In the genomic region with DNA sequence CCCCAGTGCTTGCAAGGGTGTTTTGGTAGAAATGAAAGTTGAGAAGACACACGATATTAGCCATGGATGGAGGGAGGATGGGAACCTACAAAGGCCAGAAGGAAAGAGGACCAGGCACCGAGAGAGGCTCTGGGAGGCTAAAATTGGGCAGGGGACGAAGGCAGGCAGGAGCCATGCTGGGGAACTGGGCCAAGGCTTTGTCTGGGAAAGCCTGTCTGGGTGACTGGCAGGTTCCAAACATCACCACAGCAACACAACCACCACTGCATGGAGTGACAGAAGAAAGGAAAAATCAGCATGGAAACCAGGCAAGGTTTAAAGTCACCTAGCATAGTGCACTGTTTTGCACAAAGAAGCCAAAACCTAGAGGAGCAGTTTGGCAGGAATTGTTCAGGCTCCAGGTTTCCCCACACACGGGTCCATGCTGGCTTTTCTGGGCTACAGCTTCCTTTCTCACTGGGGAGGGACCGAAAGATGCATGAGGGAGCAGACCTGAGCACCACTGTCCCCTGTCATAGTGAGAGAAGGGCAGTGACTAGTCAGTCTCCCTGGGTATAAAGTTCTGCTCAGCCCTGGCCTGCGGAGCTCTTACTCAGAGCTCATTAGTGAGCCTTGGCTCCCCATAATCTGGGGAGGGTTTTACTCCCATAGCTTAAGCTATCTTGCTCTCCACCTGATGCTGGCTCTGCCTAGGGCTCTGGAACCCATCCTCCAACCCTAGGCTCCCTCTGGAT, we compare ENCODE assay signal across 22 mouse cellular contexts.
DNase-seq lines count a peak whose midpoint lies in the region; ATAC-seq and TF ChIP-seq lines count a peak whose summit lies in the region.
"Had no signal": no experiment of that assay in that cellular context is flagged by ENCODE, and none has a peak within 500 bp of the region (broad histone marks: within the 10 kb centered on the region; RNA-seq: fewer than 3 reads in every experiment).

No protein-coding gene starts in this region.

- H3K27ac ChIP-seq in forebrain, embryonic 15.5 days (replicated peaks) = peak overlapping the region; percentile 46
- no peak overlapping the region for H3K27ac ChIP-seq in forebrain, embryonic 13.5 days
- peak overlapping the region; percentile 36 for H3K27ac ChIP-seq in hindbrain, embryonic 15.5 days (replicated peaks)
- H3K27ac ChIP-seq in hindbrain, embryonic 14.5 days = no peak overlapping the region
- peak overlapping the region; percentile 50; the same call in 1 of the 2 replicates for H3K27ac ChIP-seq in midbrain, embryonic 15.5 days
- H3K27ac ChIP-seq: heart, embryonic 13.5 days; kidney, embryonic 15.5 days; limb, embryonic 15.5 days; liver, embryonic 14.5 days had no signal

- TF ChIP-seq POLR2A in brain, embryonic 14.5 days (IDR thresholded peaks at IDR 0.05; ENCODE audit: borderline replicate concordance, extremely low read depth, insufficient read depth, insufficient read length, poor library complexity, severe bottlenecking) = no peak

- no peaks in the 10 kb centered on the region for H3K27me3 ChIP-seq in forebrain, embryonic 15.5 days
- no peaks in the 10 kb centered on the region for H3K27me3 ChIP-seq in forebrain, embryonic 13.5 days
- H3K27me3 ChIP-seq in hindbrain, embryonic 15.5 days = no peaks in the 10 kb centered on the region
- H3K27me3 ChIP-seq in hindbrain, embryonic 14.5 days (ENCODE audit: control insufficient read depth, insufficient read depth, low read length) = no peaks in the 10 kb centered on the region
- H3K27me3 ChIP-seq in midbrain, embryonic 15.5 days (replicated peaks) = no peaks in the 10 kb centered on the region
- H3K27me3 ChIP-seq: kidney, embryonic 15.5 days; limb, embryonic 15.5 days had no signal

- H3K36me3 ChIP-seq in forebrain, embryonic 15.5 days = no peaks in the 10 kb centered on the region
- no peaks in the 10 kb centered on the region for H3K36me3 ChIP-seq in forebrain, embryonic 13.5 days (ENCODE audit: poor library complexity, severe bottlenecking)
- H3K36me3 ChIP-seq in hindbrain, embryonic 15.5 days = no peaks in the 10 kb centered on the region
- H3K36me3 ChIP-seq in hindbrain, embryonic 14.5 days (replicated peaks; ENCODE audit: control insufficient read depth, insufficient read depth) = no peaks in the 10 kb centered on the region
- H3K36me3 ChIP-seq in midbrain, embryonic 15.5 days (replicated peaks) = no peaks in the 10 kb centered on the region
- H3K36me3 ChIP-seq: heart, embryonic 13.5 days; kidney, embryonic 15.5 days; limb, embryonic 15.5 days had no signal

- peak; percentile 24; the same call in 1 of the 2 replicates for ATAC-seq in forebrain, embryonic 15.5 days (replicated peaks)
- ATAC-seq in forebrain, embryonic 13.5 days = no peak
- peak; percentile 57; the same call in 1 of the 2 replicates for ATAC-seq in hindbrain, embryonic 15.5 days (ENCODE audit: low FRiP score, low read depth)
- ATAC-seq in hindbrain, embryonic 14.5 days (ENCODE audit: low FRiP score) = no peak
- ATAC-seq in midbrain, embryonic 15.5 days (replicated peaks) = no peak
- no peak for ATAC-seq in activated CD4-positive, CD25-positive, alpha-beta regulatory T cell, adult 4 months

- 61% methylated on average over 6 of the region's 6 CpGs for WGBS in forebrain, embryonic 15.5 days
- whole genome bisulfite sequencing in forebrain, embryonic 13.5 days = 63% methylated on average over 6 of the region's 6 CpGs
- 69% methylated on average over 6 of the region's 6 CpGs for WGBS in hindbrain, embryonic 15.5 days
- 51% methylated on average over 6 of the region's 6 CpGs for WGBS in hindbrain, embryonic 14.5 days
- WGBS in midbrain, embryonic 15.5 days = 64% methylated on average over 6 of the region's 6 CpGs

- DNase-seq in hindbrain, embryonic 14.5 days (ENCODE audit: low spot score) = no peak
- DNase-seq in brain, embryonic 14.5 days (ENCODE audit: low read depth) = peak; percentile 36
- DNase-seq: cerebellum, adult 11-12 months; cerebellum, postnatal 36 days; gastrocnemius, postnatal 25 days; heart, adult 18-20 months; heart, postnatal 14 days; kidney, adult 11 months; kidney, postnatal 36 days; layer of hippocampus, adult 9-11 months; lung, embryonic 14.5 days; retina, postnatal 1 day; right cerebral cortex, postnatal 25 days had no signal

- H3K4me2 ChIP-seq in forebrain, embryonic 15.5 days (replicated peaks) = no peak overlapping the region
- no peak overlapping the region for H3K4me2 ChIP-seq in forebrain, embryonic 13.5 days
- H3K4me2 ChIP-seq in hindbrain, embryonic 15.5 days = no peak overlapping the region
- no peak overlapping the region for H3K4me2 ChIP-seq in hindbrain, embryonic 14.5 days (replicated peaks)
- H3K4me2 ChIP-seq in midbrain, embryonic 15.5 days = no peak overlapping the region
- H3K4me2 ChIP-seq: heart, embryonic 13.5 days; kidney, embryonic 15.5 days; limb, embryonic 15.5 days; lung, embryonic 14.5 days had no signal

- H3K9me3 ChIP-seq in forebrain, embryonic 15.5 days = no peaks in the 10 kb centered on the region
- no peaks in the 10 kb centered on the region for H3K9me3 ChIP-seq in forebrain, embryonic 13.5 days (replicated peaks)
- no peaks in the 10 kb centered on the region for H3K9me3 ChIP-seq in hindbrain, embryonic 15.5 days
- no peaks in the 10 kb centered on the region for H3K9me3 ChIP-seq in hindbrain, embryonic 14.5 days (ENCODE audit: control insufficient read depth, low read length)
- H3K9me3 ChIP-seq in midbrain, embryonic 15.5 days = no peaks in the 10 kb centered on the region
- H3K9me3 ChIP-seq: heart, embryonic 13.5 days; kidney, embryonic 15.5 days; limb, embryonic 15.5 days had no signal

- H3K9ac ChIP-seq in forebrain, embryonic 15.5 days (replicated peaks) = no peak overlapping the region
- no peak overlapping the region for H3K9ac ChIP-seq in forebrain, embryonic 13.5 days
- H3K9ac ChIP-seq in hindbrain, embryonic 15.5 days = no peak overlapping the region
- no peak overlapping the region for H3K9ac ChIP-seq in hindbrain, embryonic 14.5 days
- H3K9ac ChIP-seq in midbrain, embryonic 15.5 days = no peak overlapping the region
- H3K9ac ChIP-seq: heart, embryonic 13.5 days; kidney, embryonic 15.5 days; limb, embryonic 15.5 days; liver, embryonic 14.5 days; lung, embryonic 14.5 days had no signal

- no peak for TF ChIP-seq CTCF in brain, embryonic 14.5 days (IDR thresholded peaks at IDR 0.05; ENCODE audit: borderline replicate concordance, extremely low read depth, insufficient read depth, insufficient read length)

- H3K4me3 ChIP-seq in forebrain, embryonic 15.5 days = no peak overlapping the region
- no peak overlapping the region for H3K4me3 ChIP-seq in forebrain, embryonic 13.5 days
- H3K4me3 ChIP-seq in hindbrain, embryonic 15.5 days = no peak overlapping the region
- no peak overlapping the region for H3K4me3 ChIP-seq in hindbrain, embryonic 14.5 days (replicated peaks; ENCODE audit: low read length)
- no peak overlapping the region for H3K4me3 ChIP-seq in midbrain, embryonic 15.5 days
- H3K4me3 ChIP-seq: heart, embryonic 13.5 days; kidney, embryonic 15.5 days; limb, embryonic 15.5 days had no signal

- H3K4me1 ChIP-seq in forebrain, embryonic 15.5 days = peaks cover 29% of the 10 kb centered on the region
- peaks cover 42% of the 10 kb centered on the region for H3K4me1 ChIP-seq in forebrain, embryonic 13.5 days
- peaks cover 18% of the 10 kb centered on the region for H3K4me1 ChIP-seq in hindbrain, embryonic 15.5 days (replicated peaks)
- H3K4me1 ChIP-seq in hindbrain, embryonic 14.5 days (replicated peaks; ENCODE audit: control insufficient read depth, insufficient read depth, low read length) = peaks cover 5% of the 10 kb centered on the region; the same call in 1 of the 2 replicates
- H3K4me1 ChIP-seq in midbrain, embryonic 15.5 days = 0 out of 2 replicates have a peak, but pooled peaks cover 4% of the 10 kb centered on the region
- H3K4me1 ChIP-seq: kidney, embryonic 15.5 days had no signal

Comparison
In these comparisons a context has a peak if more than half of its experiments do, and no peak if none do; other contexts are left out.
1. ATAC-seq: peak in forebrain, embryonic 15.5 days (single experiment) and hindbrain, embryonic 15.5 days (single experiment); none in forebrain, embryonic 13.5 days (single experiment), hindbrain, embryonic 14.5 days (single experiment), midbrain, embryonic 15.5 days (single experiment) and activated CD4-positive, CD25-positive, alpha-beta regulatory T cell, adult 4 months (single experiment).
2. H3K27ac ChIP-seq: peak in forebrain, embryonic 15.5 days (single experiment), hindbrain, embryonic 15.5 days (single experiment) and midbrain, embryonic 15.5 days (single experiment); none in forebrain, embryonic 13.5 days (single experiment) and hindbrain, embryonic 14.5 days (single experiment).